Mouse (Mus musculus) gastrocnemius, postnatal 4 days (tissue): ENCODE data around the gene Cd37. TPM values are rescaled to one million over a fixed set of nuclear protein-coding genes. Genes with fewer than 3 reads are reported as not detected.
A peak's percentile ranks its signal among the peaks of the same experiment; 100 is the strongest.

Source experiments
- DNase-seq, 2 experiments: peaks; one replicate each; pipeline ENCODE4 v3.0.0; 2021 to 2022; ENCODE audit warnings: low spot score in 2 of 2, mixed read lengths in 2 of 2
- total RNA-seq, 2 experiments: library from RNA; stranded (reverse); gene quantifications; 2 replicates each; pipeline ENCODE4 v1.2.3; 2021

The Cd37 gene
- total RNA-seq, 2 experiments from 2014 or later = 3.7 to 4.8 TPM

DNA sequence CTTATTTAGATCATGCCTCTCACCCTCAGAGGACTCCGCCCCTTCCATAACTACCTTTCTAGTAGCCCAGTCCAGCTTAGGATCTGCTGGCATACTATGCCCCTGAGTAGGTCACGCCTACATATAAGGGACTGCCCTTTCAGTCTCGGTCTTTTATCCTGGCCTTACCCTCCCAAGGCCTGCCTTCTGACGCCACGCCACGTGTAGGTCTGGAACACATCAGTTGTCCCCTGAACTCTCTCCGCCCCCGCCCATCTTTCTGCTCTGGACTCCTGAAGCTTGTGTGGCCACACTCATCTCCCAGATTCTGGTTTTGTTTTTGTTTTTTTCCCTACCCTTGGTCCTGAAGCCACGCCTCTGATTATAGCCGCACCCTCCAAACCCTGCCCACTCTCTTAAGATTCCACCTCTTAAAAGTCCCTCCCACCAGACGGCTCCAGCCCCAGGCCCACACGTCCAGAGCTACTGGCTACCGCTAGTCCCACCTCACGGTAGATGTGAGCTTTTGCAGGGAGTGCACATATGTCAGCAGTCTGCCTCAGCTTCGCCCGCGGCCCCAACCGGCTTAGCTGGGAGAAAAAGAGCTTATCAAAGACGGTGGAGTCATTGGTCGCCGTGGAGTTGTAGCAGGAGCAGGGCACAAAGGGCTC, 3.9 kb downstream of the Cd37 start:
- DNase-seq = no peak

DNA sequence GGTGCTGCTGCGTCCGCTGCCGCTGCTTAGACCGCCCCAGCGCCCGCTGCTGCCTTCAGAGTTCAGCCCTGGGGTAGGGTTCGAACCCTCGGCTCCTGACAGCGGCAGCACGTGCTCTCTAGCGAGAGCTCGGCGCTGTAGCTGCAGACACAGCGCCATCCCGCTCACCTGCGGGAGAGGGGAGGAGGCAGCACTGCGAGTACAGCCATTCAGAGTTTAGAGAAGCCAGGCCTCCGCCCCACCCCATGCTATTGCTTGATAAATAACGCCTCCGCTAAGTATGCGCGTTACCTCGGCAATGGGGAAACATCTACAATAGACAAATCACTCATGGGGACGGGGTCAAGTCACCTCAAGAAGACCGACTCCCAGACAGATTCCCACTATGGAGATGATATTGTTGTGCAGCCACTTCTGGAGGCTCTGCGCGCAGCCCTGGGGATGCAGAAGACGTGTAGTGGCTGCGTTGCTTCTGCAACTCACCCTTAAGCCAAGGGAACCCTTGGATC, 4.5 kb downstream of the Cd37 start:
- DNase-seq = no peak

DNA sequence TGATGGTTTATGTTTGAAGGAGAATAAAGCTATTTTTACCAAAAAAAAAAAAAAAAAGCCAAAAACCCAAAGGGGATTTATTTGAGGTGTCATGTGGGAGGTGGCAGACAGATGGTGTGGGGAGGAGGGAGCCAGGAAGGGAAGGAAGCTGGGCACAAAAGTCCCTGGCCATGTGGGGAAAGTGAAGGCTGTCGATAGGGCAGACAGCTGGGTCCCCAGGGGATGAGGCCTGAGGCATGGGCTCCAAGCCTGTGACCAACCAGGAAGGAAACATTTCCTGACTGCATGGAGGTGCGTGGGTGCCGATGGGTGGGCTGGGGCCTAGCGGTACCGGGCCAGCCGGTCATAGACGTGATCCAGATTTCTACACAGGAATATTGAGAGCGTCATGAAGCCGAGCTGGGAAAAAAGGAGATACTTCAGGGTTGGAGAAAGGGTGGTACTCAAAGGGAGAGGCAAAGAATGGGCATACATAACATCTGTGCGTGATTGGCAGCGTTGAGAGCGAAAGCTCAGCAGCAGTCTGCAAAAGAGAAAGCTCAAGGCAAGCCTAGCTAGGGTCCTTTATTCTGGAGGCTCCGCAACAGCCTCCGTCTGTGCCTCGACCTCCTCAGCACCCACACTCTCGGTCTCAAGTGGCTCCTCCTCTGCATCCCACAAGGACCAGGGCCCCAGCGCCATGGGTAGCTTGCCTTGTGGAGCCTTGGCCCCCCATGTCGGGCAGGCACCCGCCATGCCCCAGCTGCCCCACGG, 5.2 kb downstream of the Cd37 start:
- no peak for DNase-seq

DNA sequence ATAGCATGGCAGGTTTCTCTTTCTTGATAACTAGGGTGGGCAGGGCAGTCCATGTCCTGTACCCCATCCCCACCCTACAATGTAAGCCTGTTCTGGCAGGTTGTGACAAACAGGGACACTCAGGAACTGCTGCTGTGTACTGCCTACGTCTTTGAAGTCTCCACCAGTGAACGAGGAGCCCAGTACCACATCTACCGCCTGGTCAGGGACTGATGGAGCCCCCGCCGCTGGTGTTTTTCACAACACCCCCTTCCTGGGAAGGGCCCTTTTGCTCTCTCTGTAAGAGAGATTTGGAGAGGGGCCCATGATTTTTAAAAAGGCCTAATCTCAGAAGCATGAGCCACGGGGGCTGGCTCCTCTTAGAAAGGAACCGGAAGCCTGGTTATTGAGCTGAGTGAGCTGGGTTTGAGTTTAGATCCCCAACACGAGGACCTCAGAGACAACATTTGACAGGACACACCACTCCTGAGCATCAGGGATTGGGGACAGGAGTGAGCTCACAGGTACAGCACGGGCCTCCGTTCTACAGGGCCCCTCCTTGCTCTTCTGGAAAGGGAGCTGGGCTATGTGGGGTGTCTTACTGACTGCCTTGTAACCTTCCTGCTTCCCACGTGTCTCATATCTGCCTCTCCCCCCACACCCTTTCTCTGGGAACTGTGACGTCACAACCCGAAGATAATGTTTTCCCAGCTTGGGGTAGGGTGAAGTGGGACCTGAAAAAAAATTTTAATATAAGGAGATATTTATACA, 6.0 kb downstream of the Cd37 start:
- no peak for DNase-seq

DNA sequence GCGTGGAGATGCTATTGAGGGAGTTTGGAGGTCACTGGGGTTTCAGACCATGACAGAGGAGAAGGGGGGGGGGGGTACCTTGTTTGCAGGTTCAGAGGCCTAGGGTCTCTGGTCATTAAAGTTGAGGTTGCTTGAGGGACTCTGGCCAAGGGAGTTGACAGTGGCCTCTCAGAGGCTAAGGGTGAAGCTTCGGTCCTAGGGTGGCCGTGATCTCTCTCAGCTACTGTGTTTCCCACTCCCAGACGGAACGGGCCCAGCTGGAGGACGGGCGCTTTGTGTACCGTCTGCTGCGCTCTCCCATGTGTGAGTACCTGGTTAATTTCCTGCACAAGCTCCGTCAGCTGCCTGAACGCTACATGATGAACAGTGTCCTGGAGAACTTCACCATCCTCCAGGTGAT, 7.0 kb downstream of the Cd37 start:
- no peak for DNase-seq

DNA sequence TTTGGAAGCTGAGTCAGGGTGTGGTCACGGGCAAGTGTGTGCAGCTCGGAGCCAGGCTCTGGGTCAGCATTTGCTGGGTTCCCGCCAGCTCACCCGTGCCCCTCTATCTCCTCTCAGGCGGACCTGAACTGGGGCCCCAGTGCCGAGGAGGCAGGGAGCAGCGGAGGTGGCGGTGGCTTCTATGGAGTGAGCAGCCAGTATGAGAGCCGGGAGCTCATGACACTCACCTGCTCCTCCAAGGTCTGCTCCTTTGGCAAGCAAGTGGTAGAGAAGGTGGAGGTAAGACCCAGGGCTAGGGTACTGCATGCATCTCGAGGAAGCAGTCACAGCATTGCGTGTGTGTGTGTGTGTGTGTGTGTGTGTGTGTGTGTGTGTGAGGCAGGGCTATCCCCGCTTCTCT, 7.7 kb downstream of the Cd37 start:
- no peak for DNase-seq

DNA sequence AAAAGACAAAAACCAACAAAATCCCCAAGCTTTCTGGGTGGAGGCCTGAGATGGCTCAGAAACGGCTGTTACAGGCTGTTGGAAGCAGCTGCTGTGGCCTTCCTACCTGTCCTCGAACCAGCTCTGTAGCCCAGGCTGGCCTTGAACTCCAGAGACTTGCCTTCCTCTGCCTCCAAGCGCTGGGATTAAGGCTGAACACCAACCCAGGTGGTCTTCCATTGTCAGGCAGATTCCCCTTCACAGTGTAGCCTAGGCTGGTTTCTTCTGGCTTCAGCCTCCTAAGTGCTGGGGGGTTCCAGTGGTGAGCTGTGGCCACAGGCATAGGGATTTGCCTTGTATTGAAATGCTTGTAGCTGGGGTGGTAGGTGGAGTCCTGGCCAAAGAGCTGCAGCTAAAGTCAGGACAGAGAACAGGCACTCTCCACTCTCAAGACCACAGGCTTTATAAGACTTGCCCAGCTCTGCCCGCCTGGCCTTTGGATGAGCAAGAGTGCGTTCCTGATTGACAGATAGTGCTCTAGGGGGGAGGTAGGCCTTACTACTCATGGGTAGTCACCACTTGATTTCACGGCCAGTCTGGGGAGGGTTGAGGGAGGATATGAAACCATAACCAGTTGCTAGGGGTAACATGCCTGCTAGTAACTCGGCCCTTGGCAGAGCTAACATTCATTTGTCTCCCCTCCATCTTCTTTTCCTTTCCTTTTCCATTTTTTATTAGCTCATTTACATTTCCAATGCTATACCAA, 9.3 kb downstream of the Cd37 start:
- DNase-seq = no peak

DNA sequence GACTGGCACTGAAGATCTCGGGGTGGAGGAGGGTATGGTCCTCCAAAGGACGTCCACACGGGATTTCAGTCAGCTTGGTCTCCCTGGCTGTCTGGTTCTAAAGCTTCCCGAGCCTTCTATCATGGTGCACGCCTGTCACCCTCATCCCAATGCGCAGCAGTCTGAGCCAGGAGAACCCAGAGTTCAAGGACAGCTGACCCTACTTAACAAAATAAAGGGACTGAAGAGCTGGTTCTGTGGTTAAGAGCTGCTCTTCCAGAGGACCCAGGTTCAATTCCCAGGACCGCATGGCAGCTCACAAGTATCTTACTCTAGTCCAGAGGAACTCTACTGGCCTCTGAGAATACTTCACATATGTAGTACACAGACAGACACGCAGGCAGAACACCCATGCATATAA, 9.9 kb downstream of the Cd37 start:
- no peak for DNase-seq

DNA sequence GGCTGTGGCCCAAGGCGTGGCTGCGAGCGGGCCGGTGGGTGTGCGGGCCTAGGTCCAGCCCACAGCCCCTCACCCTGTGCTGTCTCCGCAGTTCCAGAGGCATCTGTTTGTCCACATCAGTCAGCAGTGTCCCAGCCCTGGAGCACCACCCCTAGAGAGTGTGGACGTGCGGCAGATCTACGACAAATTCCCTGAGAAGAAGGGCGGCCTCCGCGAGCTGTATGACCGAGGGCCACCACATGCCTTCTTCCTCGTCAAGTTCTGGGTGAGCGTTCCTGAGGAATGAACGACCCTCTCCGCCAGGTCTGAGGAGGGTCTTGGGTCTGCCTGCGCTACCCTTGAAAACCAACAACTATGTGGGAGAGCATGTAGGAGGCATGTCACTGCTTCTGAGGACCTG, 10.4 kb downstream of the Cd37 start:
- DNase-seq = no peak

DNA sequence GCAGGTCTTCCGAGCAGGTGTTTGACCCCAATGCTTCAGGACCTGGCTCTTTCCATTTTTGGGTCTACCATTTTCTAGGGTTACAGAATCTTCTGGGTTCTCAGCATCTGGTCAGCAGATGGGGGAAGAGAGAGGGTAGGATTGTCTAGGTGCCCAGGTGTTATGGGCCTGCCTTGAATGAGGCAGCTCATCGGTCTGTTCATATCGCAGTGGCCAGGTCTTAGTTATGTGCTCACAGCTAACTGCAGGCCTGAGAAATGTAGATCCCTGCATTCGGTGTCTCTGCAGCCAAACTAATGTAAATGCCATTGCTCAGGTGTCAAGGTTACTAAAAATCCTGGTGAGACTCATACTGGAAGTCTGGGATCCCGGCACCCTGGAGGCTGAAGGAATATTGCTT, 12.5 kb downstream of the Cd37 start:
- no peak for DNase-seq

DNA sequence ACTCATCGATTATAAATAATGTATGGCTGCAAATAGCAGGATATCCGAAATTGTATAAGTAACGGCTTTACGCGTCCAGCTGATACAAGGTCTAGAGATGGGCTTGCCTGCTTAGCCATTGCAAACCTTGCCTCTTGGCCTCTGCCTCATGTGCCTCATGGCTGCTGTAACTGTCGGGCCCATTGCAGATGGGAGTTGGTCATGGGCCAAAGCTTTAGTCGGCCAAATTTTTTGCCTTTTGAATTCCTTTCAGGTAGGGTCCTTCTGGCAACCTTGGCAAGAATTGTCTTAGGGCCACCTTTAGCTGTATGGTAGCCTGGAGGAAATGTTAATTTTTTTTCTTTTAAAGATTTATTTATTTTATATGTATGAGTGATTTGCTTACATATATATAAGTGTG, 14.1 kb downstream of the Cd37 start:
- no peak for DNase-seq

DNA sequence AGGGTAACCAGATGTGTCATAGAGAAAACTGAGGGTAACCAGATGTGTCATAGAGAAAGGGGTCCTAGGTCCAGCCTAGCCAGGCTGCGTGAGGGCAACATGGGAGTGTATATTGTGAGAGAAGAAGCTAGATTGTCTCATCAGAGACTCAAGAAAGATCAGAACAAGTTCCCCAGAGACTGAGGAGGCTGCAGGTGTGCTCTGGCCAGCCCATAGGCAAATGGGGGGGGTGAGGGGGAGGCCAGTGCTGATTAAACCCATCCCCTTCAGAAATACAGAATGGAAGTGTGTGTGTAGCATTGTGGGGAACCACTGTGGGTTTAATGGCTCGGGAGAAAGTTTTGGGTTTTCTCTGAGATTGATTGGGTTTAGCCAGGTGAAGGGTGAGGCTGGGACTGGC, 17.2 kb downstream of the Cd37 start:
- DNase-seq = no peak

DNA sequence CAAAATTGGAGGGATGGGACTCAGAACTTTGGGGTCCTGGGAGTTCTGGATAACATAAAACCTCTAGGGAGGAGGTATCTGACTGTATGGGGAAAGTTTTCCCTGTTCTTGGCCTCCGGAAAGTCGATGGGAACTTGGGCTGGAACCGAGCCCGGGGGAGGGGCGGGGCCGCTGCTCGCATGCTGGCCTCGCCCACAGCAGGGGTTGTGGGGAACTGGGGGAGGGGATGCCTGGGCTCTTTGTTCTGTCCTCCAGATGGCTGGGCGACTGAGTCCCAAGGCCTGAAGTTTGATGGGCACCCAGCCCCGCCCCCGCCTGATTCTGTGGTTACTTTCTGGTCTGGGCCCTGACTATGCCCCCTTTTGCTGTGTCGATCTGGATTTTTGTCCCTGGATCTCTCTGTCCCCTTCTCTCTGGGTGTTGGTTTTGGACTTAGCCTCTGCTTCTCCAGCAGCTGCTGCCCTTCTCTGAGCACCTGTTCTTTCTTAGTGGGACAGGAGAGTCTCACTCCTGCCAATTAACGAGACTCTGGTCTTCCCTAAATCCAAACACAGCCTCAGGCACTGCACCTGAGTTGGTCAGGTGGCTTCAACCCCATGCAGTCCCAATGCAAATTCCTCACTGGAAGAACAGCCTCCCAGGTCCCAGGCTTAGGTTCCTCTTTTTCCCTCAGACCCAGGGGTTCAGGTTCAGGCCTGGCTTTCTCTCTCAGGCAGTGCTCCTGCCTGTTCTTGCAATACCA, 22.3 kb downstream of the Cd37 start:
- peak; percentile 59 to 82 for DNase-seq

DNA sequence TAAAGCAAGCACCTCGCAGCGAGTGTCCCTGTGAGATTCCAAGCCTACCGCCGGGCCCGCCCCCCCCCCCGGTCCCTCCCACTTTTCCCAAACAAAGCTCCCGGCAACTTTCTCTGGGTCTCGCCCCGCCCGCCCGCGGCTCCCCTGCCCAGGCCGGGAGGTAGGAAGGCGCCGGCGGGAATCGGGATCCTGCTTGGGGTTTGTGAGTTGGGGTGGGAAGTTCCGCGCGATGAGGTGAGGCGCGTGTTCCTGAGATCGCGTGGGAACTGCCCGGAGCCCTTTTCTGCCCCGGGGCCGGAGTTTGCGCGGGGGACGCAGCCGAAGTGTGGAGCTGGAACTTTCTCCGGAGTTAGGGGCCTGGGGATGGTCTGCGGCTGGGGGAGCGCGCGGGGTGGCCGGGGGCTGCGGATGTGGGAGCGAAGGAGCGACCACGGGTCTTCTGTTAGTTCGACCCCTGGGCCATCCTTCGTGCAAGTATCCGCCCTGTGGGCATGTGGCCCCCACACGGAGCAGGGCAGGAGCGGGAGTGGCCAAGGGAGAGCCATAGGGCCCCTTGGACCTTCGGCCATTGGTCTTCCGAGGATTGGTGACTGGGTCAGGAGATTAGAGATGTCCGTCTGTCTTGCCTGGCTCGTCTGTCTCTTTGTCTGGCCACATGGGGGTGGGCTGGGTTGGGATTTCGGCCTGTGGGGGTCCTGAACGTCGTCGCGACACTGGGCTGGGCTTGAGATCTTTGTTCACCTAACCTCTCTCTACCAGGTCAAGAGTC, 23.1 kb downstream of the Cd37 start, which contains the start of gene Tead2:
TSS of gene Tead2 (plus strand) at position 81 of the 769 bp plus-strand sequence.
- DNase-seq = peak; percentile 41 to 65

DNA sequence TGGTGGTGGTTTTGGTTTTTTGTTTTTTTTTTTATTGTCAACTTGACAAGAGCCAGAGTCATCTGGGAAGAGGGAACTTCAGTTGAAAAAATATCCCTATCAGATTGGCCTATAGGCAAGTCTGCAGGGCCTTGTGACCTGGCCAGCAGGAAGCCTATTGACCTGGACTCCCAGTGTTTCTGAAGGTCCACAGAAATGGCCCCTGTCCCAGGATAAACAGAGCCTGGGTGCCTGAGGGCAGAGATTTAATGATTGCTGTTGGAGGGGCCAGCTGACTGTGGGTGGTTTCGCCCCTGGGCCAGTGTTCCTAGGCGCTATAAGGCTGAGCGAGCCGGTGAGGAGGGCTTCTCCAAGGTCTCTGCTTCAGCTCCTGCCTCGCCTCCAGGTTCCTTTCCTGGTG, 25.2 kb downstream of the Cd37 start:
- DNase-seq = no peak

DNA sequence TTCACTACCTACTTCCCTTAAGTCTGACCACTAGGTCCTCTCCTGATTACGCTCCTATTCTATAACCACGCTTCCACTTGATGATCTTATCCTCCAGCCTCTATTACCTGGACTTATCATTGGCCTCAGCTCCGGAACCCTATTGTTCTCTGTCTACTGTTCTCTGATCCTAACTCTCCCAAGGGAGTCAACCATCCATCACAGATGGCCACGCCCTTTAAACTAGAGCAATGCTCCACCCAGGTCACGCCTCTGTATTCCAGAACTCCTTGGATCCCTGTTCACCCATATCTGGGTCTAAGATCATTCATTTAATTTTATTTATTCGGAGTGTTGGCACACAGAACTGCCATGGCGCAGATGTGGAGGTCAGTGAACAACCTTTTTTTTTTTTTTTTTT, 26.6 kb downstream of the Cd37 start:
- no peak for DNase-seq

DNA sequence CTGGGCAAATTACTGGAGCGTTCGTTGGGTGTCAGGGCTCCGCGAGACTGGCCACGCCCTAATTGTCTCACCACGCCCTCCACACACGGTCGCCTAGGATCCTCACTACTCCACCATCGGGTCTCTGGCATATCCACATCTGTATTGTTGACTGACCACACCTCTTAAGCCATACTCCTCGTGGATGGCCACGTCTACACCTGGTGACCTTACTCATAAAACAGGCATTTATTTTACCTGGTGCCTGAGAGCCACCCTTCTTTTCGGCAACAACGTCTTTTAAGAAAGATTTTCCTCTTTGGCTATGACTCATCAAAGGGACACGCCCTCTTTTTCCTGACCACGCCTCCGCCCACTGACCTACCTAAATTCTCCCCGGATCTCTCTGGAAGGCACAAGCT, 27.1 kb downstream of the Cd37 start, which contains the start of gene Dkkl1:
TSS of gene Dkkl1 (minus strand) at position 297 of the 401 bp plus-strand sequence.
- no peak for DNase-seq

DNA sequence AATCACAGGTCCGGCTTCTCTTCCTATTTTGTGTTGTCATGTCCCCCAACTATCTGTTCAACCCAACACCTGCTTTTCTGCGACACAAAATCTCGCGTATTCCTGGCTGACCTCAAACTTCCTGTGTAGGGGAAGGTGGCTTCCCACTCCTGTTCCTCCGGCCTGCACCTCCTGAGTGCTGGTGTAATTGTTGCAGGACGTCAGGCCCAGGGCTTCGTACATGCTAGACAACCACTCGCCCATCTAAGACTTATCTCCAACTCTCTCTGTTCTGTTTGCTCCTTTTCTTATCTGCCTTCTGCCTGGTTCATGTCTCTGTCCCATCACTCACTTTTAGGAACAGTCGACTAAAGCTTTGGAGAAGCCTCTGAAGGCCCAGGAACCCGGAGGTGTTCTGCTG, 27.8 kb downstream of the Cd37 start:
- no peak for DNase-seq

DNA sequence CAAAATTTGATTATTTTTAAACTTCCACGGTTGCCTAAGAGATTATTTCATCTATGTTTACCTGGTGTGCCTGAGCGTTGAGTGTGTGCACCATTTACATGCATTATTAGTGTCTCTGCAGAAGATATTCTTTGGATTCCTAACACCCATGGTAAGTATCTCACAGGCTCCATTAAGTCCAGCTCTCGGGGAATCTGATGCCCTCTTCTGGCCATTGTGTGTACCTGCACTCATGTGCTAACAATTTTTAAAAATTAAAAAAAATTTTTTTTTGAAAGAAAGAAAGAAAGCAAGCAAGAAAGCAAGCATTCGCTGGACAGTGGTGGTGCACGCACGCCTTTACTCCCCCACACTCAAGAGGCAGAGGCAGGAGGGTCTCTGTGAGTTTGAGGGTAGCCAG, 30.7 kb downstream of the Cd37 start:
- DNase-seq = no peak
